Mouse (Mus musculus) cerebellum, adult 8-10 months (tissue): ENCODE measurements at regions not wholly inside any gene's neighbourhood (a gene's known extent, or its start where the extent isn't known, plus 50 kb on each side); places are given as distances from the start of the nearest gene placed in this dataset.

Experiments
- DNase-seq: peaks from one replicate; pipeline ENCODE4 v3.0.0; 2022

DNA sequence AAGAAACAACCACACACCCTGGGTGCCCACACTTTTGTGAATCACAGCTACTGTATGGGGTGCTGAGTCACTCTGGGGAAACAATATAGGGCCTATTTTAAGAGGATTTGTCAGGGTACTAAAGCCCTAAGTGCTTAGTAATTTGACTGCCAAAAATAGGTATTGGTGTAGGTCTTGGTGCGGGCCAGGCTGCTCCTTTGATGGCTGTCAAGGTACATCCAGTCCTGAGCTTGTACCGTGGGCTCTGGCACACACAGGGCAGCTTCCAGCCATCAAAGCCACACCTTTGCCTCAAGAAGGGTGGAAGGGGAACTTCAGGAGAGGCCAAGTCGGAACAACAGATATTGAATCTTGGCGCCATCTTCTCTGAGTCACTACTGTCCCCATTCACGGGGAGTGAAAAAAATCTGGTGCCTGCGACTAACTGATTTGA, 64.2 kb upstream of the Dlg1 start:
- no peak for DNase-seq

DNA sequence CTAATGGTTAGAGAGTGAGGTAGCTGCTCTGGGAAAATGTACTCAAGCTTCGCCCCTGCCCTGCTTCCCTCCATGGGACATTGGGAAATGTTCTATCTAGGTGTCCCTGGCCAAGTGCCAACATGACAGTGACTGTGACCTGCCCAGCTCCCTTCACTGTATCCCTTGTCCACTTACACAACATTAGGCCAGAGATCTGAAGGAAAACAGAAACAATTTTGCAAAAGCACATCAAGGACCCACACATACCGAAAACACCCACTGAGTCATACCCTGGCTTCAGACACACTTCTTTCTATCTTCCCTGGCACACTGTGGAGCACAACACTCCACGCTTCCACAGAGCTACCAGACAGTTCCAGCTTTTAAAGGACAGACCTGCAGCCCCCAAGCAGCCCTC, 62.0 kb upstream of the Dlg1 start:
- no peak for DNase-seq

DNA sequence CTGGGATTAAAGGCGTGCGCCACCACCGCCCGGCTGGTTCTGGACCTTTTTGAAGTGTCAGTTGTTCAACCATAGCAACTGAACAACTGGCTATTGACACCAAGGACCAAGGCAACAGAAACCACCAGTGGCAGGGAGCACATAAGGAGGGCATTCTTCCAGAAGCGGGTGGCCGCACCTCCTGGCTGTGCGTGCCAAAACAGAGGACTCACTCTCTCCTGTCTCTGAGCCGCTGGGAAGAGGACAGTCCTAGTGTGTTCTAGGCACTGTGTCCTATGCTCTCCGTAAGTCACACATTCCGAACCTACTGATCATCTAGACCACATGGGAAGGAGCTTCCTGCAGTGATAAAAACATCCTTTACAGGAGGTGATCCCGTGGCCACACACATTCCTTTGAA, 60.1 kb upstream of the Dlg1 start:
- no peak for DNase-seq

DNA sequence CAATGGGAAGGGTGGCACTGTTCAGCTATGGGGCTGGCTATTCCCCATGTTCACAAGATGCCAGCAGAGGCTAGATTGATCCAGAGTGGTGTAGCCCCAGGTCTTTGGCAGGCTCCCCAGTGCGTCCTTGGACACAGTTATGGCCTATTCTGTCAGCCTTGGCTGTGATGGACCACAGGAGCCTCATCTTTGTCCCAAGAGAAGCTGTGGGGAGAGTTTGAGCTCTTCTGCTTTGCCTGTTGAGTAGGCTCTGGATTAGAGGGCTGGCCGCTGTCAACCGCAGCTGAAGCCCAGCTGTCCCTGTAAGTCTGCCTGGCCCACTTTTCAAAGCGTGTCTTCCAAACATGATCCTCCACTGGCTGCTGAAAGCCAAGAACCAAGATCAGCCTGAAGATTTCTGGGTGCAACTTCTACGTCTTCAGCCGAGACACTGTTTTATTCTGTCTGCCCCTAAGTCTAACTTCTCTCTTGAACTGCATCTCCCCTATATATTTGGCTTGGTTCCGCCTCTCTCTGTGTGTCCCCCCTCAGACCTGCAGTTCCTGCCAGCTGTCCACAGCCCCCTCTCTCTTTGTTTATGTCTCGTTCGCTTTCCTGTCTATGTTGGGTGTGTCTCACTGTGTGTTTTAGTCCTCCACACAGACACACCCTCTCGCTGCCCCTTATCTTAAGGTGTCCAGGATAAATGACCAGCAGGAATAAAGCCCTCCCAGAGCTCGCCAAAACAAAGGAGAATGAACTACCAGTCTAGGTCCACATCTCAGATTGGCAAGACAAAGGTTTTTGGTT, 56.7 kb upstream of the Dlg1 start:
- no peak for DNase-seq

DNA sequence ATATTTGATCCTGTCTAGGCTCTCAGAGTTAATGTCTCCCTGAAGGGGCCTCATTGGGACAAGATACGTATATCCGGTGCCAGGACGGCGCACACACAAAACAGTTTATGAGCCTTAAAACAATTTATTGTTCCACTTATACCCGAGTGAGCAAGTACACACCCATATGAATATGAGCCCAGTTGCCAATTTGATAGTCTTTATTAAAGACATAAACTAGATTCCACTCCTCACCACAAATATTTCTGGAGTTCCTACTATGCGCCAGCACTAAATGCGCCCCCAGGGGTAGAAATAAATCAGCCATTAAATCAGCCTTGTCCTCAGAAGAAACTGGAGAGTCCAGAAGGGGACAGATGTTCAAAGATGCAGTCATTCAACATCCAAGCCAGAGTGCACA, 54.3 kb upstream of the Dlg1 start:
- DNase-seq = no peak

DNA sequence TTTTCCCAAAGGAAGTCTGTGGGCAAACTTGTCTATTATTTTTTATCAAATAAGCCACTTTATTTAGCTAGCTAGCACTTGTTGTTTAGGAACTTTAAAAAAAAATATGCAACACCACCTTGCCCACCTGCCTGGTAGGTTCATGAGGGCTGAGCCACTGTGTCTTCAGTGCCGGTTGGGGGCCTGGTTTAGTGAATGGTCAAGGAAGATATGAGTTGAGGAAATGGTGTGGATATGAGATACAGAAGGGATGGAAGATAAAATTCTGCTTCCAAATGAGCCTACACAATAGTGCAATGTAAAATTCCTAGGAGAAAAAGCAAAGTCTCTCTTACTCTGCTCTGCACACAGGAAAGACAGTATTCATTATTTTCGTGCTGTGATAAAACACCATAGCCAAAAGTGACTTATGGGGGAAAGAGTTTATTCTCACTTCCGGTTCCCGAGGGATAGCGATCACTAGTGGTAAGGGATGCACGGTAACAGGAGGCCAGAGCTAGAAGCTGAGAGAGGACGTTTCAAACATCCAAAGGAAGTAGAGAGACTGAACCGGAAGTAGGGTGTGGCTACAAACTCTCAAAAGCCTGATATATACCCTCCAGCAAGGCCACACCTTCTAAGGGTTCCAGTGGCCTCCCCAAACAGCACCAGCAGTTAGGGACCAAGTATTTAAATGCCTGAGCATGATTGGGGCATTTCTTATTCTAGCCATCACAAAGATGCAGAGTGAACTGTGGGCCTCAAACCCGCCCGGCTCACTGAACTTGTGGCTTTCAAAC, 53.7 kb upstream of the Dlg1 start:
- no peak for DNase-seq
